Mouse (Mus musculus) adipocyte (in vitro differentiated cells): ENCODE data around the gene Nr6a1.

ENCODE experiments used
- DNase-seq: peaks from one replicate; pipeline ENCODE4 v3.0.0-alpha.2; 2016; ENCODE audit warnings: low spot score

The Nr6a1 gene

GRCm38 (mm10) chr2:38937396-38937795 is 9.9 kb upstream of the Nr6a1 start:
- no peak for DNase-seq

GRCm38 (mm10) chr2:38936721-38937378 is 9.4 kb upstream of the Nr6a1 start:
- no peak for DNase-seq

GRCm38 (mm10) chr2:38934936-38935335 is 7.4 kb upstream of the Nr6a1 start:
- DNase-seq, result no peak

GRCm38 (mm10) chr2:38933931-38934330 is 6.4 kb upstream of the Nr6a1 start:
- peak; percentile 57 for DNase-seq

GRCm38 (mm10) chr2:38931851-38932667 is 4.6 kb upstream of the Nr6a1 start, which contains the start of gene Olfml2a:
Olfml2a (plus strand) TSS chr2:38931978.
- DNase-seq, result no peak

- no peak for DNase-seq
Measured at GRCm38 (mm10) chr2:38930269-38930668, 2.8 kb upstream of the Nr6a1 start.

GRCm38 (mm10) chr2:38926145-38926891 is 1.2 kb downstream of the Nr6a1 start:
- DNase-seq, result peak; percentile 97

GRCm38 (mm10) chr2:38925171-38926080 is 2.1 kb downstream of the Nr6a1 start:
- DNase-seq, result no peak

- DNase-seq, result no peak
Measured at GRCm38 (mm10) chr2:38924571-38924970, 2.9 kb downstream of the Nr6a1 start.

GRCm38 (mm10) chr2:38923911-38924310 is 3.6 kb downstream of the Nr6a1 start:
- no peak for DNase-seq

GRCm38 (mm10) chr2:38923471-38923870 is 4.0 kb downstream of the Nr6a1 start:
- DNase-seq, result no peak

GRCm38 (mm10) chr2:38921374-38921773 is 6.1 kb downstream of the Nr6a1 start:
- DNase-seq, result no peak

GRCm38 (mm10) chr2:38916947-38917691 is 10.4 kb downstream of the Nr6a1 start:
- DNase-seq, result no peak

GRCm38 (mm10) chr2:38914965-38915364 is 12.5 kb downstream of the Nr6a1 start:
- no peak for DNase-seq

GRCm38 (mm10) chr2:38914517-38914916 is 13.0 kb downstream of the Nr6a1 start:
- no peak for DNase-seq

- no peak for DNase-seq
Measured at GRCm38 (mm10) chr2:38908604-38909003, 18.9 kb downstream of the Nr6a1 start.

- DNase-seq, result peak; percentile 73
Measured at GRCm38 (mm10) chr2:38906097-38906496, 21.4 kb downstream of the Nr6a1 start.

- no peak for DNase-seq
Measured at GRCm38 (mm10) chr2:38904290-38904689, 23.2 kb downstream of the Nr6a1 start.

GRCm38 (mm10) chr2:38902866-38903265 is 24.6 kb downstream of the Nr6a1 start:
- no peak for DNase-seq

GRCm38 (mm10) chr2:38880907-38881672 is 46.4 kb downstream of the Nr6a1 start:
- DNase-seq, result no peak
